8 mouse cellular contexts compared by ENCODE assay signal in genomic region chr5:147430936-147431839, GRCm38 (mm10). TPM values are rescaled to one million over a fixed set of nuclear protein-coding genes. Genes with fewer than 3 reads are reported as not detected.
DNase-seq lines count a peak whose midpoint lies in the region; ATAC-seq and TF ChIP-seq lines count a peak whose summit lies in the region.

No protein-coding gene starts in this region.

- ATAC-seq in embryonic facial prominence, embryonic 11.5 days (replicated peaks; ENCODE audit: insufficient number of reproducible peaks, low FRiP score, low TSS enrichment, low read depth) = peak; percentile 60
- peak; percentile 65 for ATAC-seq in limb, embryonic 13.5 days (ENCODE audit: low FRiP score, low read depth)
- peak; percentile 66; the same call in 1 of the 2 replicates for ATAC-seq in midbrain, embryonic 14.5 days (ENCODE audit: low FRiP score, low TSS enrichment)

- H3K9ac ChIP-seq in embryonic facial prominence, embryonic 11.5 days (replicated peaks; ENCODE audit: low read length) = peak overlapping the region; percentile 98
- peak overlapping the region; percentile 99 for H3K9ac ChIP-seq in heart, adult 2 months (ENCODE audit: low read depth, low read length)
- H3K9ac ChIP-seq in limb, embryonic 13.5 days = peak overlapping the region; percentile 98
- H3K9ac ChIP-seq in midbrain, embryonic 14.5 days (replicated peaks; ENCODE audit: low read length) = peak overlapping the region; percentile 93

- intact Hi-C loops in heart, adult 2 months (cut with DNase I) = loop anchor here (5.0 kb wide), 1 partner anchor 101 kb away; no protein-coding TSS in a partner anchor

- TF ChIP-seq POLR2A in heart, adult 2 months (IDR thresholded peaks at IDR 0.05; ENCODE audit: insufficient read depth, low read depth, low read length) = no peak
- TF ChIP-seq POLR2A in kidney, adult 2 months (IDR thresholded peaks at IDR 0.05; ENCODE audit: low read depth, low read length) = no peak

- H3K4me3 ChIP-seq in embryonic facial prominence, embryonic 11.5 days (ENCODE audit: low read depth, low read length) = peak overlapping the region; percentile 99
- H3K4me3 ChIP-seq in heart, adult 2 months = peak overlapping the region; percentile 84
- H3K4me3 ChIP-seq in kidney, adult 2 months (ENCODE audit: insufficient read depth, low read depth, low read length) = peak overlapping the region; percentile 93
- peak overlapping the region; percentile 99 for H3K4me3 ChIP-seq in limb, embryonic 13.5 days
- peak overlapping the region; percentile 97 for H3K4me3 ChIP-seq in midbrain, embryonic 14.5 days (replicated peaks; ENCODE audit: low read depth, low read length)

- peak; percentile 37 for DNase-seq in ovary, adult 18-20 months (ENCODE audit: low spot score)
- DNase-seq in ovary, postnatal 10 days (ENCODE audit: low spot score) = no peak
- DNase-seq in embryonic facial prominence, embryonic 11.5 days (ENCODE audit: low spot score) = peak; percentile 64
- peak; percentile 77 to 80 for DNase-seq in heart, adult 2 months
- DNase-seq in kidney, adult 2 months = peak; percentile 73
- DNase-seq in midbrain, embryonic 14.5 days = peak; percentile 80
- DNase-seq in spleen, postnatal 10 days (ENCODE audit: low spot score in 2 of 2) = peak; percentile 74 to 85

- no peaks in the 10 kb centered on the region for H3K27me3 ChIP-seq in embryonic facial prominence, embryonic 11.5 days (ENCODE audit: control insufficient read depth, insufficient read depth, low read length)
- H3K27me3 ChIP-seq in heart, adult 2 months (ENCODE audit: control insufficient read depth, insufficient read depth, low read length) = no peaks in the 10 kb centered on the region
- no peaks in the 10 kb centered on the region for H3K27me3 ChIP-seq in kidney, adult 2 months (replicated peaks; ENCODE audit: control insufficient read depth, insufficient read depth, low read length)
- H3K27me3 ChIP-seq in limb, embryonic 13.5 days = no peaks in the 10 kb centered on the region
- no peaks in the 10 kb centered on the region for H3K27me3 ChIP-seq in midbrain, embryonic 14.5 days (ENCODE audit: control insufficient read depth, insufficient read depth, low read length)

- WGBS in embryonic facial prominence, embryonic 11.5 days = under 1% methylated on average over 62 of the region's 68 CpGs
- WGBS in heart, adult 2 months = 1% methylated on average over 59 of the region's 68 CpGs
- under 1% methylated on average over 67 of the region's 68 CpGs for WGBS in kidney, adult 2 months
- under 1% methylated on average over 44 of the region's 68 CpGs for WGBS in limb, embryonic 13.5 days
- WGBS in midbrain, embryonic 14.5 days = under 1% methylated on average over 68 of the region's 68 CpGs

- H3K9me3 ChIP-seq in embryonic facial prominence, embryonic 11.5 days (replicated peaks; ENCODE audit: control insufficient read depth, low read length) = no peaks in the 10 kb centered on the region
- H3K9me3 ChIP-seq in limb, embryonic 13.5 days = no peaks in the 10 kb centered on the region
- H3K9me3 ChIP-seq in midbrain, embryonic 14.5 days (ENCODE audit: control insufficient read depth, low read length) = no peaks in the 10 kb centered on the region

- H3K4me1 ChIP-seq in embryonic facial prominence, embryonic 11.5 days (ENCODE audit: control insufficient read depth, insufficient read depth, low read length) = no peaks in the 10 kb centered on the region
- peaks cover 18% of the 10 kb centered on the region for H3K4me1 ChIP-seq in heart, adult 2 months (ENCODE audit: control insufficient read depth, insufficient read depth, low read length)
- peaks cover 31% of the 10 kb centered on the region for H3K4me1 ChIP-seq in kidney, adult 2 months (ENCODE audit: control insufficient read depth, insufficient read depth, low read length)
- H3K4me1 ChIP-seq in limb, embryonic 13.5 days = peaks cover 42% of the 10 kb centered on the region
- peaks cover 24% of the 10 kb centered on the region for H3K4me1 ChIP-seq in midbrain, embryonic 14.5 days (ENCODE audit: control insufficient read depth, insufficient read depth, low read length)

- peaks cover 7% of the 10 kb centered on the region for H3K79me2 ChIP-seq in heart, adult 2 months (replicated peaks; ENCODE audit: control insufficient read depth, insufficient read depth, low read length)

- H3K4me2 ChIP-seq in embryonic facial prominence, embryonic 11.5 days (ENCODE audit: low read depth, low read length) = peak overlapping the region; percentile 59
- H3K4me2 ChIP-seq in limb, embryonic 13.5 days (replicated peaks) = peak overlapping the region; percentile 81
- H3K4me2 ChIP-seq in midbrain, embryonic 14.5 days (ENCODE audit: low read length) = peak overlapping the region; percentile 75

- H3K27ac ChIP-seq in embryonic facial prominence, embryonic 11.5 days (replicated peaks; ENCODE audit: low read depth, low read length) = peak overlapping the region; percentile 98
- peak overlapping the region; percentile 100 for H3K27ac ChIP-seq in heart, adult 2 months
- H3K27ac ChIP-seq in kidney, adult 2 months (ENCODE audit: insufficient read depth, low read depth, low read length) = peak overlapping the region; percentile 97
- H3K27ac ChIP-seq in limb, embryonic 13.5 days = peak overlapping the region; percentile 98
- peak overlapping the region; percentile 97 for H3K27ac ChIP-seq in midbrain, embryonic 14.5 days (replicated peaks; ENCODE audit: low read depth, low read length)

- H3K36me3 ChIP-seq in embryonic facial prominence, embryonic 11.5 days (replicated peaks; ENCODE audit: control insufficient read depth, insufficient read depth, low read depth, low read length) = no peaks in the 10 kb centered on the region
- H3K36me3 ChIP-seq in heart, adult 2 months (ENCODE audit: control insufficient read depth, insufficient read depth, low read length) = peaks cover 19% of the 10 kb centered on the region
- no peaks in the 10 kb centered on the region for H3K36me3 ChIP-seq in kidney, adult 2 months (ENCODE audit: control insufficient read depth, insufficient read depth, low read length)
- H3K36me3 ChIP-seq in limb, embryonic 13.5 days = 0 out of 2 replicates have a peak, but pooled peaks cover 3% of the 10 kb centered on the region
- H3K36me3 ChIP-seq in midbrain, embryonic 14.5 days (ENCODE audit: control insufficient read depth, insufficient read depth, low read length) = no peaks in the 10 kb centered on the region

- no peak for TF ChIP-seq EP300 in heart, adult 2 months (IDR thresholded peaks at IDR 0.05; ENCODE audit: insufficient read depth, low read depth, low read length)

- no peak for TF ChIP-seq CTCF in heart, adult 2 months (IDR thresholded peaks at IDR 0.05)
- no peak for TF ChIP-seq CTCF in kidney, adult 2 months (conservative IDR thresholded peaks at IDR 0.05; ENCODE audit: insufficient read depth, insufficient read length, low read depth, low read length)

RNA-seq across cellular contexts. Expression of gene Pan3, which starts 1.2 kb away (rescaled TPM):
- 41.2 and 41.8 TPM in 2 replicates for polyA plus RNA-seq in embryonic facial prominence, embryonic 11.5 days (2014; fragmentation: Nextera tagmentation; extraction: Ambion mirVana)
- total RNA-seq in heart, adult 2 months (2021) = 10 to 100 TPM; 27.3 to 30.5 TPM
- polyA plus RNA-seq in heart, adult 2 months (2012; rRNA removed) = 20.0 and 36.8 TPM in 2 replicates
- polyA plus RNA-seq in kidney, adult 2 months (2012; rRNA removed) = 37.9 and 47.2 TPM in 2 replicates
- 69.7 and 77.7 TPM in 2 replicates for polyA plus RNA-seq in limb, embryonic 13.5 days (2015; fragmentation: Nextera tagmentation; extraction: Ambion mirVana)
- 64.8 and 69.5 TPM in 2 replicates for polyA plus RNA-seq in midbrain, embryonic 14.5 days (2014; fragmentation: Nextera tagmentation; extraction: Ambion mirVana)

RNA-seq across cellular contexts. Expression of gene Flt3, which starts 30.9 kb away (rescaled TPM):
- 0.27 and 0.31 TPM in 2 replicates for polyA plus RNA-seq in embryonic facial prominence, embryonic 11.5 days (2014; fragmentation: Nextera tagmentation; extraction: Ambion mirVana)
- under 1 TPM; 0.09 to 0.13 TPM for total RNA-seq in heart, adult 2 months (2021)
- 0.12 and 0.16 TPM in 2 replicates for polyA plus RNA-seq in heart, adult 2 months (2012; rRNA removed)
- 0.26 and 0.78 TPM in 2 replicates for polyA plus RNA-seq in kidney, adult 2 months (2012; rRNA removed)
- polyA plus RNA-seq in limb, embryonic 13.5 days (2015; fragmentation: Nextera tagmentation; extraction: Ambion mirVana) = 0.17 TPM in 2 replicates
- polyA plus RNA-seq in midbrain, embryonic 14.5 days (2014; fragmentation: Nextera tagmentation; extraction: Ambion mirVana) = 0.27 and 0.34 TPM in 2 replicates
